Mouse (Mus musculus) midbrain, embryonic 12.5 days (tissue): Measurements from ENCODE around the gene Vezt. TPM values are rescaled to one million over a fixed set of nuclear protein-coding genes. Genes with fewer than 3 reads are reported as not detected.

ENCODE experiments used
- ATAC-seq: fragments of 200-750 bp; cut with Nextera tagmentation; 2 replicates; pipeline ENCODE4 v1.8.0; 2017; ENCODE audit warnings: low read depth, moderate TSS enrichment, moderate library complexity; ENCODE audit not compliant: low FRiP score
- H3K27ac ChIP-seq: fragments of 300-500 bp; sonication (generic); replicated peaks from 2 replicates; pipeline ENCODE4 v1.5.1; 2016; ENCODE audit warnings: mild to moderate bottlenecking
- H3K27me3 ChIP-seq: fragments of 300-500 bp; sonication (generic); 2 replicates; pipeline ENCODE4 v1.6.1; 2016; ENCODE audit warnings: mild to moderate bottlenecking
- H3K36me3 ChIP-seq: fragments of 300-500 bp; sonication (generic); 2 replicates; pipeline ENCODE4 v1.6.1; 2016
- H3K4me1 ChIP-seq: fragments of 300-500 bp; sonication (generic); 2 replicates; pipeline ENCODE4 v1.6.1; 2016
- H3K4me2 ChIP-seq: fragments of 300-500 bp; sonication (generic); replicated peaks from 2 replicates; pipeline ENCODE4 v1.6.1; 2016; ENCODE audit warnings: mild to moderate bottlenecking, moderate library complexity
- H3K4me3 ChIP-seq: fragments of 300-500 bp; sonication (generic); 2 replicates; pipeline ENCODE4 v1.5.1; 2016; ENCODE audit warnings: mild to moderate bottlenecking
- H3K9ac ChIP-seq: fragments of 300-500 bp; sonication (generic); replicated peaks from 2 replicates; pipeline ENCODE4 v1.6.1; 2016; ENCODE audit warnings: mild to moderate bottlenecking, moderate library complexity
- H3K9me3 ChIP-seq: fragments of 300-500 bp; sonication (generic); 2 replicates; pipeline ENCODE4 v1.6.1; 2016; ENCODE audit warnings: mild to moderate bottlenecking
- WGBS: fragments of 180-500 bp; shearing (Covaris S2); methylation state at CpG from one replicate; pipeline ENCODE4 v1.1.7; 2016; 5-methylcytosine and 5-hydroxymethylcytosine counted together
- microRNA counts: library from miRNA; unstranded; fragments of <30 nt; microRNA quantifications from one replicate; lab custom pipeline; 2017
- microRNA-seq: library from miRNA; unstranded; fragments of <30 nt; microRNA quantifications from one replicate; pipeline ENCODE4, GENCODE M21; 2017
- polyA plus RNA-seq: library from polyadenylated mRNA; unstranded; fragments of >200 nt; fragmentation: Nextera tagmentation; extraction: Ambion mirVana; gene quantifications from 2 replicates; pipeline ENCODE4 v1.2.1, GENCODE M21; 2016

The Vezt gene
- polyA plus RNA-seq, 1 experiment from 2014 or later, result 55.2 TPM

- H3K4me2 ChIP-seq, result no peak overlapping the region
- H3K4me3 ChIP-seq, result no peak overlapping the region
- H3K4me1 ChIP-seq, result no peaks in the 10 kb centered on the region
- no peak for ATAC-seq
- H3K27ac ChIP-seq, result no peak overlapping the region
- 70% methylated on average over 2 of the region's 2 CpGs for WGBS
- no peaks in the 10 kb centered on the region for H3K27me3 ChIP-seq
- no peak overlapping the region for H3K9ac ChIP-seq
- H3K36me3 ChIP-seq, result no peaks in the 10 kb centered on the region
- no peaks in the 10 kb centered on the region for H3K9me3 ChIP-seq
Measured at GRCm38 (mm10) chr10:93899303-93899702, 136.3 kb downstream of the Vezt start.

GRCm38 (mm10) chr10:93897043-93897646 is 138.5 kb downstream of the Vezt start, which contains the start of gene Metap2:
Gene Metap2, minus strand, starts transcription at chr10:93897093.
- 67% methylated on average over 7 of the region's 7 CpGs for WGBS
- no peak within 1 kb of the TSS for H3K4me2 ChIP-seq
- H3K4me3 ChIP-seq, result no peak within 1 kb of the TSS
- H3K9ac ChIP-seq, result no peak within 1 kb of the TSS
- no peaks in the 10 kb centered on the region for H3K9me3 ChIP-seq
- no peaks in the 10 kb centered on the region for H3K4me1 ChIP-seq
- H3K27ac ChIP-seq, result no peak within 1 kb of the TSS
- ATAC-seq, result no peak
- H3K27me3 ChIP-seq, result no peaks in the 10 kb centered on the region
- no peaks in the 10 kb centered on the region for H3K36me3 ChIP-seq

- 91% methylated on average over 4 of the region's 4 CpGs for WGBS
- Histone ChIP-seq H3K9ac (no peak overlapping the region), H3K27ac (no peak overlapping the region)
Measured at GRCm38 (mm10) chr10:93892551-93892950, 143.1 kb downstream of the Vezt start.

DNA sequence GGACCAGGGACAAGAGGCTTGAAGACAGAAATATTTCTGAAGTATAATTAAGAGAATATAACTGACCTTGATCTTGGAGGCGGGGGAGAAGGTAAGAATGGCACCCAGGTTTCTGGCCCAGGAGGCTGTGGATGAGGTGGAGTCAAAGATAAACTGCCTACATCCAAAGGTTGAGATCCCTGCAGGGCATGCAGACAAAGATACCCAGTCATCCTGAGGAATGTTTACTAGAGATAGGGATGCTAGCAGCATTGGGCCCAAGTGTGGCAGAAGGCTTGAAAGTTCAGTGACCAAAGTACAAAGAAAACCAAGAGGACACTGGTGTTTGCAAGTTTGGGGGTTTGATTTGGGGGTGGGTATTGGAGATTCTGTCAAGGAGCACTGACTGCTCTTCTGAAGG is 144.6 kb downstream of the Vezt start:
- H3K4me1 ChIP-seq, result peaks cover 10% of the 10 kb centered on the region
- H3K9me3 ChIP-seq, result no peaks in the 10 kb centered on the region
- no peak overlapping the region for H3K4me3 ChIP-seq
- H3K27ac ChIP-seq, result no peak overlapping the region
- 100% methylated on average over 1 of the region's 1 CpGs for WGBS
- no peak overlapping the region for H3K4me2 ChIP-seq
- no peaks in the 10 kb centered on the region for H3K27me3 ChIP-seq
- no peak overlapping the region for H3K9ac ChIP-seq
- H3K36me3 ChIP-seq, result peaks cover 10% of the 10 kb centered on the region
- ATAC-seq, result no peak

More at GRCm38 (mm10) chr10:93892551-93892950, 143.1 kb downstream of the Vezt start:
- no peak overlapping the region for H3K4me2 ChIP-seq
- H3K4me1 ChIP-seq, result peaks cover 10% of the 10 kb centered on the region
- no peaks in the 10 kb centered on the region for H3K36me3 ChIP-seq
- no peak for ATAC-seq
- H3K4me3 ChIP-seq, result no peak overlapping the region
- H3K27me3 ChIP-seq, result no peaks in the 10 kb centered on the region
- no peaks in the 10 kb centered on the region for H3K9me3 ChIP-seq

DNA sequence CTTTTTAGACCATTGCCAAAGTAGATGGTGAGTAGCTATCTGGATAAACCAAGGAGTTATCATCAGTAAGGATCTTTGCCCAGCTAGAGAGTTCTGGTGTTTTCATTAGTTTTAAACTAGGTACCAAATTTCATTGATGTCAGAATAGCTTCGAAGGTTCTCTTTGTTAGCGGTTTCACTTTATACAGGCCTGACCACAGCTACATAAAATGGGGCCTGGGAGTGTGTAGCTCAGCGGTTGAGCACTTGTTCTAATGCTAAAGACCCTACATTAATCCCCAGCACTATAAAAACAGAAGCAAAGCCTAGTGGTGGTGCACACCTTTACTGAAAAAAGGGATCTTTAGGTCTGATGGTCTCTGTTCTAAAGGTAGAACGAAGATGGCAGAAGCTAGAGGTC is 145.1 kb downstream of the Vezt start:
- H3K27ac ChIP-seq, result no peak overlapping the region
- H3K9me3 ChIP-seq, result no peaks in the 10 kb centered on the region
- ATAC-seq, result no peak
- 64% methylated on average over 4 of the region's 4 CpGs for WGBS
- H3K4me3 ChIP-seq, result peak overlapping the region; percentile 69; the same call in 1 of the 2 replicates
- H3K4me2 ChIP-seq, result peak overlapping the region; percentile 64
- H3K27me3 ChIP-seq, result no peaks in the 10 kb centered on the region
- H3K36me3 ChIP-seq, result peaks cover 15% of the 10 kb centered on the region
- H3K9ac ChIP-seq, result no peak overlapping the region
- H3K4me1 ChIP-seq, result peaks cover 10% of the 10 kb centered on the region

- no peaks in the 10 kb centered on the region for H3K27me3 ChIP-seq
- H3K4me1 ChIP-seq, result peaks cover 10% of the 10 kb centered on the region
- peak overlapping the region; percentile 64 for H3K4me2 ChIP-seq
- H3K9me3 ChIP-seq, result no peaks in the 10 kb centered on the region
- WGBS, result under 1% methylated on average over 22 of the region's 22 CpGs
- ATAC-seq, result peak; percentile 23; the same call in 1 of the 2 replicates
- peak overlapping the region; percentile 81 for H3K9ac ChIP-seq
- peaks cover 21% of the 10 kb centered on the region for H3K36me3 ChIP-seq
- peak overlapping the region; percentile 69 for H3K4me3 ChIP-seq
- H3K27ac ChIP-seq, result peak overlapping the region; percentile 90
Measured at GRCm38 (mm10) chr10:93889976-93890375, 145.6 kb downstream of the Vezt start.

DNA sequence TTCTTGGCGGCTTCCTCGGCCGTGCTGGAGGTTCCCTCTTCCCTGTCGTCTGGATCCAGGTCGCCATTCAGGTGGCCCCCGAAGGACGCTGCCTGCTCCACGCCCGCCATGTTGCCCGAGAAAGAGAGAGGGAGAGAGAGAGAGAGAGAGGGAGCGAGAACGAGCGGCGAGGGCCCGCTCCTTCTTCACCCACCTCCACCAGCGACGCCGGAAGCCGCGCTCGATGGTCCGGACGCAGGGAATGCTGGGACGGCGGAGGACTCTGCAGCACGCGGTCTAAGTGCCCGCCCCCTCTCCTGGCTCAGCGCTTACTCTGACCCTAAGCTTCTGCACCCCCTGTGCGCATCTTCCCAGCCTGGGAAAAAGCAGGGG is 146.1 kb downstream of the Vezt start:
- ATAC-seq, result peak; percentile 99
- H3K4me1 ChIP-seq, result peaks cover 10% of the 10 kb centered on the region
- under 1% methylated on average over 25 of the region's 30 CpGs for WGBS
- H3K27ac ChIP-seq, result peak overlapping the region; percentile 90
- no peaks in the 10 kb centered on the region for H3K27me3 ChIP-seq
- peak overlapping the region; percentile 69 for H3K4me3 ChIP-seq
- H3K9me3 ChIP-seq, result no peaks in the 10 kb centered on the region
- peak overlapping the region; percentile 64 for H3K4me2 ChIP-seq
- H3K36me3 ChIP-seq, result peaks cover 25% of the 10 kb centered on the region
- H3K9ac ChIP-seq, result peak overlapping the region; percentile 81

MicroRNAs encoded within 50 kb of the gene (microRNA counts, 519-probe panel; counts per million panel counts)
- microRNA mmu-miR-331-3p (lab: Ali Mortazavi, UCI) (6,225 counts per million, percentile 66 among the panel's probes with 10 or more counts), microRNA mmu-miR-331-5p (lab: Ali Mortazavi, UCI) (not detected)

Small RNA genes within 50 kb of the gene (microRNA-seq; reads per million reads assigned to microRNA genes)
- gene Mir331, result 177 reads per million, percentile 60 among the genes with 10 or more reads in this experiment

Other genes with a start within 250 kb of the Vezt start
- gene Usp44, start 204.3 kb downstream of the Vezt start, polyA plus RNA-seq, result 12.1 and 13.0 TPM in 2 replicates
- 193 and 205 TPM in 2 replicates for gene Metap2, start 138.7 kb downstream of the Vezt start, polyA plus RNA-seq
- 4.8 and 4.9 TPM in 2 replicates for gene Fgd6, start 184 bp upstream of the Vezt start, polyA plus RNA-seq
- 11.6 and 12.3 TPM in 2 replicates for gene Nr2c1, start 112.2 kb upstream of the Vezt start, polyA plus RNA-seq
- 429 and 433 TPM in 2 replicates for gene Ndufa12, start 162.9 kb upstream of the Vezt start, polyA plus RNA-seq